Mouse (Mus musculus) testis, adult 2 months (tissue): ENCODE data around the gene Apopt1.

Source experiments
- CTCF ChIP-seq: fragments of 200-500 bp; IDR thresholded peaks from 2 replicates; pipeline ENCODE4 v1.5.1; 2012; ENCODE audit warnings: low read depth, mild to moderate bottlenecking, inconsistent platforms, low read length, moderate library complexity; ENCODE audit not compliant: control insufficient read depth, insufficient read depth, insufficient replicate concordance
- POLR2A ChIP-seq: fragments of 200-500 bp; IDR thresholded peaks from 2 replicates; pipeline ENCODE4 v1.6.1; 2012; ENCODE audit warnings: low read depth, mild to moderate bottlenecking, inconsistent platforms, low read length, moderate library complexity; ENCODE audit not compliant: control insufficient read depth

- TF ChIP-seq POLR2A (no peak), CTCF (no peak)
These were observed 42.2 kb downstream of the Apopt1 start for GRCm38 (mm10) chr12:111755231-111755630.
